Mouse (Mus musculus) frontal cortex, postnatal 14 days (tissue): ENCODE measurements around the gene Adgrv1.

ENCODE experiments used
- DNase-seq, 2 experiments: peaks; one replicate each; pipeline ENCODE4 v3.0.0; 2022; ENCODE audit warnings: low spot score in 2 of 2

The Adgrv1 gene

DNA sequence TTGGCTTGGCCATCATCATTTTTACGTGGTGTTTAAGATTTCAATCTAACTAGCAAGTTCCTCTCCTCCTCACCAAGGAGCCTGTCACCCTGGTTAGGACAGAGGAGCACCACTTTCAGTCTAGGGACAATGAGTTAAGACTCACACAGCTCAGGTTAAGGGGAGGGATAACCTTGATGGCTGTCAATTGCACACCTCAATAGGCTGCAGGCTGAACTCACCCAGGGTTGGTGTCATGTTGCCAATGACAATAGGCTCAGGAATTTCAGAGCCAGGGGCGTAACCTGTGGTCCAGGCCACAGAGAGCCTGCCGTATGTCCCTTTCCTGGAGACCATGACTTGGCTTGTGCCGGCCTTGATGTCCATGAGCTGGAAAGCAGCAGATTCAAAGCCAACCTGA is 209.0 kb downstream of the Adgrv1 start:
- DNase-seq = no peak

DNA sequence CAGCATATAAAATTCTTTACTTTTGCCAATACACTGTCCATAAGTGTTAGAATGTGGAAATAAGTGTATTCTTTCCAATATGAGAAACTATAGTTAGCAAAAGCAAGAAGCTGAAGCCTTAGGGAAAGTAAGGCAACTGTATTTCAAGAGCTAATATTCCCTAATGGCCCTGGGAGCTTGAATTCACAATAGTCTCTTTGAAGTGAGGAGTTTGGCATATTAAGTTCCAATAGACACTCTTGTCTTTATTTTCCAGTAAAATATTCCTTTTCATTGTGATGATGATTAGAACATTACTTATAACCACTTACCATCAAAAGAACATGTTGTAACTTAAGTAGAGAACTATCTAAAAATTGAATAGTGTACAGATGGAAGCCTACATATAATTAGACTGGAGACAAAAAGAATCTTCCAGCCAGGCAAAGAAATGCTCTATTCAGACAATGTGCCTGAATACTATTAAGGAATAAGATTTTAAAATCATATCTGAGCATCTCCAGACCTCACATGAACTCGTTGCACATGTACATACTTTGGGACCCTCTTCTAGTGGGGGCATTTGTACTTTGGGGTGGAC is 225.0 kb downstream of the Adgrv1 start:
- DNase-seq = no peak

DNA sequence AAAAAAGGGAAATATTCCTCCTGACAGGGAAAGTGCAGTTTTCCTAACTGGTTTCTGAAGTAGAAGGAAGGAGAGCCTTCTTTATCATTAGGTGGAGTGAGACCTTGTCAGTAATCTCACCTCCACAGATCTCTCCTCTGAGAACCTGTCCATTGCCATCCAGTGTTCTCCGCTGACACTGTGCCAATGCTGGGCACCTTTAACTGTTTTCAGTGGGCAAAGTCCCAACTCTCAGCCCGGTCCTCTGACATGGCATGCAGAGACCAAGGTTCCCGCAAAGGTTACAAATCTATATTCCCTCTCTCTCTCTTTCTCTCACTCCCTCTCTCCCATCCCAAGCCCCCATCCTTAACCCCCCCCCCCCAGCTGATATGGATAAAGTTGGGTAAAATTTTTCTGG is 230.1 kb downstream of the Adgrv1 start:
- DNase-seq = no peak

GRCm38 (mm10) chr13:81402191-81402590 is 230.8 kb downstream of the Adgrv1 start:
- DNase-seq = no peak

GRCm38 (mm10) chr13:81401742-81402141 is 231.2 kb downstream of the Adgrv1 start:
- DNase-seq = no peak

GRCm38 (mm10) chr13:81385597-81386362 is 247.2 kb downstream of the Adgrv1 start:
- peak in 1 of 2 experiments; percentile 23 for DNase-seq

GRCm38 (mm10) chr13:81381835-81382234 is 251.1 kb downstream of the Adgrv1 start:
- DNase-seq = no peak

GRCm38 (mm10) chr13:81370801-81371456 is 262.0 kb downstream of the Adgrv1 start:
- no peak for DNase-seq

DNA sequence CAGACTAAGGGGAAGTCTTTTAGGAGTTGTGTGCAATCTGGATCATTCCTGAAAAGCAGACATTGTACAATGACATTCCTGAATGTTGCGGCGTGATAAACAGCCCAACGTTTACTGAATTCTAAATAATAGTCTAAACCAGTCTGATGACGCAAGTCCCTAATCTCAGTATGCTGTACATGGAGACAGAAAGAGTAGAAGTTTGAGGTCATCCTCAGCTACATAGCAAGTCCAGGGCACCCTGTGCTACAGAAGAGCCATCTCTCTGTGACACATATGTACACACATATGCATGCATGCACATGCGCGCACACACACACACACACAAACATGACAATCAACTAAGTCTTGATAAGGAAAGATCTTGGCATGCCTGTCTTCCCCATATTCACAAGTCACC is 262.8 kb downstream of the Adgrv1 start:
- no peak for DNase-seq

- no peak for DNase-seq
Measured at GRCm38 (mm10) chr13:81369564-81369963, 263.4 kb downstream of the Adgrv1 start.

DNA sequence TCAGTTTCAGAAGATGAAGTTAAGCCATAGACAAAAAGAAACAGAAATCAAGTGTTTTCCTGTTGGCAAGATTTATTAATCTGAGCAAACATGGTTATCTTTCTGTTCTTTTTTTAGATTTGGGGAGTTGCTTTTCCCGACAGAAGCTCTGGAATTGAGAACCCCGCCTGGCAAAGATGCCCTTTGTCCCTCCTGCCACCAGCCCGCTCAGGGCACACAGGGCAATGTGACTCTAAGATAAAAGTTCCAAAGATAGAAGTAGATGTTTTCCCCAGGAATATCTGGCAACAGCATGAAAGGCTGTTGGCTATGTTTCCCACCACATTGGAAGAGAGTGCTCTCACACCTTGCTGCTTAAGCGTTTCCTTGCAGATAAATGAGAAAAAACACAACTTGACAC is 264.0 kb downstream of the Adgrv1 start:
- DNase-seq = no peak

DNA sequence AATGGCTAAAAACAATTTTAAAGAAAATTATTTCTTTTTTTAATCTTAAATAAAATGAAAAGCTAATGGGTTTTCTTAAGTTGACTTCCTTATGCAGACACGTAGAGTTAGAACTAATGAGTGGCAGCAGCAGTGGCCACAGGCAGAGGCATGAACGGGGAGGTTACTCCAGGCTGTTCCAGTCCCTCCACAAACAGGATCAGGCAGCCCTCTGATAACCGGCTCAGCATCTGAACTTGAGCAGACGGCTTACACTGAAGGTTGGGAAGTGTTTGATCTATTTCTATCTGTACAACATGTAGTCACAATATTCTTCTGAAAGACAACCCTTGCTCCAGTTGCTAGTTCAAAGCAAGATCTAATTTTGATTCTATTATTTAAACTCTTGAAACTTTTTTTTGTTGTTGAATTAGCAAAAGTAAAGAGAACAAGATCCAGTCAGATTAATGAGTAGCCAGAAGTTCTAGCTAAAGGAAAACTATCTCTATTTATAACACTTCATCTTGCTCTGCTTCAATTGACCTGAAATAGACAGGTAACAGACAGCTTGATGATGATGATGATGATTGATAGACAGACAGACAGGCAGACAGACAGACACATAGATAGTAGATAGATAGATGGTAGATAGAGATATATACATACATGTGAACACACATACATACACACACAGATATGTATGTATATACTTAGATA is 265.1 kb downstream of the Adgrv1 start:
- no peak for DNase-seq

DNA sequence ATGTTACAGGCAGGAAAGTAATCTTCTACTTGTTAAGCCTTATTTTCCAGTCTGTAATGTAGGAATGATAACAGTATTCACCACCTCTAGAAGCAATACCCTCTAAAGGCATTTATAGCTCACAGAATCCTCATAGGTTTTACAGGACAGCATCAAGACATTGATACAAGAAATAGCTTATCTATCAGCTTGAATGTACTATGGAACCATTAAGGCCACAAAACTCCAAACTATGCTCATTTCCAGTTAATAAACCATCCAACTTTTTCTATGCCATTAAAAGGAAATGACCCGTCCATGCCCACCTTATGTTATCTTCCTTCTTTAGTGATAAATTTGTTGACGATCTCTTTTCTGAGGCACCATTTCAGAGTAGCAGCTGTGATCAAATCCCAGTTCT is 272.6 kb downstream of the Adgrv1 start:
- no peak for DNase-seq

GRCm38 (mm10) chr13:81358766-81359165 is 274.2 kb downstream of the Adgrv1 start:
- DNase-seq = no peak

DNA sequence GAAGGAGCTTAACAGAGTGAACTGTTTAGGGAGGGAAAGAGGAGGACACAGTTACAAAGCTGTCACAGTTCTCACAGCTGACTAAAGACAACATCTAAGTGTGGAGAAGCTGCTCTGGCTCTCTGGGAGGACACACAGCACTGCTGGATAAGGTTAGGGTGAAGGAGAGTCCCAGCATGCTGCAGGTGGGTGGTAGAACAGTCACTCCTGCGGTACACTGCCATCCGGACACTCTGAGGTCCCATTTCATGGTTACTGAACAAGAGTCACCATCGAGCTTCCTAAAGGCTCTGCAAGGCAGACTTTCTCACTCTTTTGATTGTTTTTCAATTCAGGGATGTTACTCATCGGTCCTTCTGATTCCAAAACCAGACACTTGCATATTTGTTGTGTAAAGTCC is 274.6 kb downstream of the Adgrv1 start:
- DNase-seq = no peak

DNA sequence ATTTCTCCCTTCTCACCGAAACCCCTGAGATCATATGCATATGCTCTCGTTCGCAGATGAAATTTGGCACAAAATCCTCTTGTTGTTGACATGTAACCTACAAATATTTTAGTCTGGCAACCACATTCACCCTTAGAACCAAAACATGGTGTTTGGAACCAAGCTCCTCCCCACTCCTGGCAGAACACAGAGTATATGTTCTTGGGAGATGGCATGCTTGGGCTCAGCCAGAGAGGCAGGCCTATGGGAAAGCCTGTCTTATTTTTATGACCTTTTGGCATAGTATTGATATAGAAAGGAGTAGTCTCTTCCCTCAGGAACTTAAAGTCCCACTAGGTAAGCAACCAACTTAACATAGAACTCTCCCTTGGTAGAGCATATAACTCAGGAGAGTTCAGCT is 275.7 kb downstream of the Adgrv1 start:
- no peak for DNase-seq

DNA sequence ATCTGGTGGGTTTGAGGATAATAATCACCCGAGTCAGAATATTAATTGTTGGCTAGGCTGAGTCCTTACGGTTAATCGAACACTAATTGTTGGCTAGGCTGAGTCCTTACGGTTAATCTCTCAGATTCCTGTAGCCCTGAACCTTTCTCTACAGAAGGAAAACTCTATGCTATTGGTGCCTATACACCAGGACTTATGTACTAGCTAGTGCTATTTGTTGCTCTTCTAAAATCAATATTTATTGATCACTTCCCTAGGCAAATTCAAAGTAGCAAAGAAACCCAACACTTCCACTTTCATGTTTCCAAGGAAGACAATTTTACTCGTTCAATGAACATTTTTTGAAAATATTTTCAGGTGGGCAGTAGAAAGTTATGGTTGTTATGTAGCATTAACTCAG is 278.4 kb downstream of the Adgrv1 start:
- DNase-seq = no peak

- DNase-seq = no peak
Measured at GRCm38 (mm10) chr13:81352296-81352695, 280.7 kb downstream of the Adgrv1 start.

DNA sequence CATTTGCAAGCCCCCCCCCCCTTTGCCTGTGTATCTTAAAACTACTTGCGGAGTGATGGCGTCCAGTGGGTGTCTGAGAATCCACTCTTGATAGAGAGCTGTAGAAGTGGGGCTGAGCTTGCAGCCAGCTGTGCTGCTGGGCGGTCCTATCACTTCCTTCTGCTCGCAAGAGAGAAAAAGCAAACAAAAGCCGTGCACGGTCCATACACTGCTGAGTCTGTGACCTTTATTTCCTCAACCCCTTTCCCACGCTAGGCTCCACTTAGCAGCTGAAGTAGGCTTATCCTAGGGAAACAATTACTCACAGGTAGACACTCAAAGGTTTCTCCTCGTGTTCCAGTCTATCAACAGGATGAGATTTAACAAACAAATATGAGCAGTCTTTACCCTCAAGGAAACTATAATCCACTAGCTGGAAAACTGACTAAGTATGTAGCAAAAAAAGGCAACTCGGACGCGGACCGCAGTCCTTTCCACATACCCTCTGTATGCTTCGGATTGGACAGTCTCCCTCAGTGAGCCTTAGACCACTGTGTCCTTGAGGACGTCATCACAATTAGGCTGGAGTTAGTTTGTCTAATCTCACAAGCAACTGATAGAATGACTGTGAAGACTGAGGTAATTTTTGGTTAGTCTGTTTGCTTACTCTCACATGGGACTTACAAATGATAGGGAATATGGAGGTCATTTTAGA is 281.3 kb downstream of the Adgrv1 start:
- no peak for DNase-seq

DNA sequence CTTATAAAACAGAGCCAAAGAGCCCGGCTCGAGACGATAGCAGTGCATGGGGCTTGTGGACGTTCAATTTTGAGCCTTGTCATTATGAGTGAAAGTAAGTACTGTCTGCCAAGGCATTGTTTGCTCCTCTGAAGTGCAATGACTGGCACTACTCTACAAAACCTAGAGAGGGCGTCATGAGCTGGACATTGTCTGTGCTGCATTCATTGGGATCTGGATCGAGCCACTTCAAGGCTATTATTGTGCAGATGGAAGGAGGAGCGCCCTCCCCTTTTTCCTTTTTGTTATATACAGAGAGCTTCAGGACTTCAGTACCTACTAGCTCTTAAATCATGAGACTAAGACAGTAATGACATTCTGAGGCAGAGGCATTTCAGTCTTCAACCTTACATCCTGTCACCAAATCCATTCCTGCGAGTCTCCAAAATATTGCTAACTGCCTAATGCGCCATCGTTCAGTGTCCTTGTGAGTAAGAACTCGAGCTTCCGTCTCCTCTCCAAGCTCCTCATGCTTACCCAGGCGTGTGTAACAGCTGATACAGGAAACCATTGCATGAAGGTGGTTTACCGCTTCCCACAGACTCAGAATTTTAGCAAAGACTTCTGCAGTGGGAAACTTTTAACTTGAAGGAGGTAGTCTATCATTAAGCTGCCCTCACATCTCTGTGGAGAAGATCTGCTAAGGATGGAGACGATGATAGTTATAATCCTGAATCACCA is 285.5 kb downstream of the Adgrv1 start:
- no peak for DNase-seq

DNA sequence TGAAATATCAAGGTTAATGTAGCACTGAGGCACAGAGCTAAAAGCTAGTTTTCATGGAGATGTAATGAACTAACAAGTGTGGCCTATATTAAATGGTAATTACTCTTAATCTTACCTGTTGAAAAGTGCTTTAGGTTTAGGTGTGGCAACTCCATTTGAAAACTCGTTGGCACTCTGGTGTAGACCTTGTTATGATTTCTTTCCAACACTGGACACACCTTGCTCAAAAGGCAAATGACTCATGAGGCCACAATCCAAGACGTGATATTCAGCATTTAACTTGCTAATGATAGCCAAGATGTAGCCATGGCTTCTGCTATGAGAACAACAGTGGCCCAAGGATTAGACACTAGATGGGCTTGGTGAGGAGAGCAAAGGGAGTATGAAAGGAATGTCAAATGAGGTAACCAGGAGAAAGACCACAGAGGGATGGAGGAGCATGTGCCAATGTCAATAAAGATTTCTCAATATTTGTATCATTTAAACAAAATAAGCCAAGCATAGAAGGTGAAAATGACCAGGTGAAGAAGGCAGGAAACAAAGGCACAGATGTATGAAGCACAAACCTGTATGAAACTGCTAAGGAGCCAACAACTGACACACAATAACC is 289.9 kb downstream of the Adgrv1 start:
- DNase-seq = no peak
